Mouse (Mus musculus): ENCODE data around the gene C330021F23Rik. TPM values are rescaled to one million over a fixed set of nuclear protein-coding genes. Genes with fewer than 3 reads are reported as not detected.

Gene C330021F23Rik
- polyA plus RNA-seq, 1 experiment from 2014 or later = 7.8 TPM

GRCm38 (mm10) chr8:3621199-3621970, 53.6 kb downstream of the C330021F23Rik start, which contains the start of the genes Xab2 and Pet100:
Gene Xab2, minus strand, starts transcription at chr8:3621316.
Gene Pet100, plus strand, starts transcription at chr8:3621548.
- Histone ChIP-seq H3K4me2 (ENCODE audit: low read depth, low read length, severe bottlenecking) (peak within 1 kb of the TSS; percentile 80), H3K4me1 (replicated peaks; ENCODE audit: control insufficient read depth, insufficient read depth, low read length) (peaks cover 4% of the 10 kb centered on the region; the same call in 1 of the 2 replicates), H3K27me3 (ENCODE audit: control insufficient read depth, insufficient read depth, low read length) (no peaks in the 10 kb centered on the region), H3K36me3 (ENCODE audit: control insufficient read depth, insufficient read depth, low read length) (peaks cover 2% of the 10 kb centered on the region; the same call in 1 of the 2 replicates), H3K4me3 (ENCODE audit: low read depth, low read length) (peak within 1 kb of the TSS; percentile 92), H3K9me3 (ENCODE audit: control insufficient read depth, low read length) (no peaks in the 10 kb centered on the region), H3K27ac (ENCODE audit: low read depth, low read length) (no peak within 1 kb of the TSS), H3K9ac (ENCODE audit: low read length) (peak within 1 kb of the TSS; percentile 72)
- ATAC-seq (replicated peaks; ENCODE audit: low FRiP score) = peak; percentile 98
- under 1% methylated on average over 37 of the region's 37 CpGs for WGBS
- DNase-seq (ENCODE audit: low spot score) = peak; percentile 100

GRCm38 (mm10) chr8:3622119-3622518, 54.3 kb downstream of the C330021F23Rik start:
- Histone ChIP-seq H3K4me2 (ENCODE audit: low read depth, low read length, severe bottlenecking) (peak overlapping the region; percentile 60), H3K4me3 (ENCODE audit: low read depth, low read length) (peak overlapping the region; percentile 92), H3K9ac (ENCODE audit: low read length) (peak overlapping the region; percentile 61; the same call in 1 of the 2 replicates), H3K4me1 (replicated peaks; ENCODE audit: control insufficient read depth, insufficient read depth, low read length) (peaks cover 4% of the 10 kb centered on the region; the same call in 1 of the 2 replicates), H3K36me3 (ENCODE audit: control insufficient read depth, insufficient read depth, low read length) (peaks cover 2% of the 10 kb centered on the region; the same call in 1 of the 2 replicates), H3K27me3 (ENCODE audit: control insufficient read depth, insufficient read depth, low read length) (no peaks in the 10 kb centered on the region), H3K9me3 (ENCODE audit: control insufficient read depth, low read length) (no peaks in the 10 kb centered on the region), H3K27ac (ENCODE audit: low read depth, low read length) (no peak overlapping the region)
- DNase-seq (ENCODE audit: low spot score) (no peak), ATAC-seq (replicated peaks; ENCODE audit: low FRiP score) (no peak)
- WGBS = 71% methylated on average over 8 of the region's 8 CpGs

GRCm38 (mm10) chr8:3625445-3625844, 57.7 kb downstream of the C330021F23Rik start, which contains the start of gene Pcp2:
Gene Pcp2, minus strand, starts transcription at chr8:3625545.
- Histone ChIP-seq H3K27ac (ENCODE audit: low read depth, low read length) (no peak within 1 kb of the TSS), H3K4me2 (ENCODE audit: low read depth, low read length, severe bottlenecking) (no peak within 1 kb of the TSS), H3K4me3 (ENCODE audit: low read depth, low read length) (no peak within 1 kb of the TSS), H3K36me3 (ENCODE audit: control insufficient read depth, insufficient read depth, low read length) (no peaks in the 10 kb centered on the region), H3K9me3 (ENCODE audit: control insufficient read depth, low read length) (no peaks in the 10 kb centered on the region), H3K9ac (ENCODE audit: low read length) (no peak within 1 kb of the TSS), H3K27me3 (ENCODE audit: control insufficient read depth, insufficient read depth, low read length) (peaks cover 2% of the 10 kb centered on the region; the same call in 1 of the 2 replicates), H3K4me1 (replicated peaks; ENCODE audit: control insufficient read depth, insufficient read depth, low read length) (peaks cover 2% of the 10 kb centered on the region; the same call in 1 of the 2 replicates)
- 62% methylated on average over 1 of the region's 1 CpGs for WGBS
- no peak for ATAC-seq (replicated peaks; ENCODE audit: low FRiP score)
- no peak for DNase-seq (ENCODE audit: low spot score)

GRCm38 (mm10) chr8:3626971-3627370, 59.2 kb downstream of the C330021F23Rik start:
- H3K4me1 ChIP-seq (replicated peaks; ENCODE audit: control insufficient read depth, insufficient read depth, low read length) = peaks cover under 1% of the 10 kb centered on the region; the same call in 1 of the 2 replicates
- no peak for DNase-seq (ENCODE audit: low spot score)
- H3K9ac ChIP-seq (ENCODE audit: low read length) = no peak overlapping the region
- H3K27ac ChIP-seq (ENCODE audit: low read depth, low read length) = no peak overlapping the region
- peaks cover 2% of the 10 kb centered on the region; the same call in 1 of the 2 replicates for H3K27me3 ChIP-seq (ENCODE audit: control insufficient read depth, insufficient read depth, low read length)
- 68% methylated on average over 5 of the region's 5 CpGs for WGBS
- ATAC-seq (replicated peaks; ENCODE audit: low FRiP score) = no peak
- H3K4me2 ChIP-seq (ENCODE audit: low read depth, low read length, severe bottlenecking) = no peak overlapping the region
- no peaks in the 10 kb centered on the region for H3K36me3 ChIP-seq (ENCODE audit: control insufficient read depth, insufficient read depth, low read length)
- H3K9me3 ChIP-seq (ENCODE audit: control insufficient read depth, low read length) = no peaks in the 10 kb centered on the region
- no peak overlapping the region for H3K4me3 ChIP-seq (ENCODE audit: low read depth, low read length)

GRCm38 (mm10) chr8:3628014-3628413, 60.2 kb downstream of the C330021F23Rik start:
- 30% methylated on average over 5 of the region's 5 CpGs for WGBS
- Histone ChIP-seq H3K4me3 (ENCODE audit: low read depth, low read length) (no peak overlapping the region), H3K27ac (ENCODE audit: low read depth, low read length) (no peak overlapping the region), H3K4me2 (ENCODE audit: low read depth, low read length, severe bottlenecking) (no peak overlapping the region), H3K36me3 (ENCODE audit: control insufficient read depth, insufficient read depth, low read length) (no peaks in the 10 kb centered on the region), H3K4me1 (replicated peaks; ENCODE audit: control insufficient read depth, insufficient read depth, low read length) (no peaks in the 10 kb centered on the region; the same call in 1 of the 2 replicates), H3K9me3 (ENCODE audit: control insufficient read depth, low read length) (no peaks in the 10 kb centered on the region), H3K9ac (ENCODE audit: low read length) (no peak overlapping the region), H3K27me3 (ENCODE audit: control insufficient read depth, insufficient read depth, low read length) (peaks cover 2% of the 10 kb centered on the region; the same call in 1 of the 2 replicates)
- DNase-seq (ENCODE audit: low spot score) (no peak), ATAC-seq (replicated peaks; ENCODE audit: low FRiP score) (no peak)

- WGBS = 7% methylated on average over 46 of the region's 47 CpGs
- Histone ChIP-seq H3K4me3 (ENCODE audit: low read depth, low read length) (peak within 1 kb of the TSS; percentile 51), H3K4me2 (ENCODE audit: low read depth, low read length, severe bottlenecking) (peak within 1 kb of the TSS; percentile 75), H3K9ac (ENCODE audit: low read length) (peak within 1 kb of the TSS; percentile 49), H3K36me3 (ENCODE audit: control insufficient read depth, insufficient read depth, low read length) (no peaks in the 10 kb centered on the region), H3K9me3 (ENCODE audit: control insufficient read depth, low read length) (no peaks in the 10 kb centered on the region), H3K27me3 (ENCODE audit: control insufficient read depth, insufficient read depth, low read length) (peaks cover 2% of the 10 kb centered on the region; the same call in 1 of the 2 replicates), H3K27ac (ENCODE audit: low read depth, low read length) (no peak within 1 kb of the TSS), H3K4me1 (replicated peaks; ENCODE audit: control insufficient read depth, insufficient read depth, low read length) (no peaks in the 10 kb centered on the region; the same call in 1 of the 2 replicates)
- peak; percentile 80 for DNase-seq (ENCODE audit: low spot score)
- peak; percentile 78 for ATAC-seq (replicated peaks; ENCODE audit: low FRiP score)
Observed at GRCm38 (mm10) chr8:3630647-3631477, 63.1 kb downstream of the C330021F23Rik start, which contains the start of gene Stxbp2. Gene Stxbp2, plus strand, starts transcription at chr8:3630955.

GRCm38 (mm10) chr8:3631478-3631875, 63.7 kb downstream of the C330021F23Rik start:
- H3K4me2 ChIP-seq (ENCODE audit: low read depth, low read length, severe bottlenecking) = peak overlapping the region; percentile 75
- peak overlapping the region; percentile 49 for H3K9ac ChIP-seq (ENCODE audit: low read length)
- no peaks in the 10 kb centered on the region for H3K9me3 ChIP-seq (ENCODE audit: control insufficient read depth, low read length)
- WGBS = 21% methylated on average over 8 of the region's 8 CpGs
- H3K36me3 ChIP-seq (ENCODE audit: control insufficient read depth, insufficient read depth, low read length) = no peaks in the 10 kb centered on the region
- no peak overlapping the region for H3K27ac ChIP-seq (ENCODE audit: low read depth, low read length)
- H3K27me3 ChIP-seq (ENCODE audit: control insufficient read depth, insufficient read depth, low read length) = peaks cover 2% of the 10 kb centered on the region; the same call in 1 of the 2 replicates
- peak overlapping the region; percentile 51 for H3K4me3 ChIP-seq (ENCODE audit: low read depth, low read length)
- H3K4me1 ChIP-seq (replicated peaks; ENCODE audit: control insufficient read depth, insufficient read depth, low read length) = no peaks in the 10 kb centered on the region; the same call in 1 of the 2 replicates
- DNase-seq (ENCODE audit: low spot score) (no peak), ATAC-seq (replicated peaks; ENCODE audit: low FRiP score) (no peak; the same call in none of the 2 replicates)
